Mouse (Mus musculus) bone marrow macrophage, adult 2 months (primary cell): ENCODE measurements around the gene Mmp9.

Experiments
- CTCF ChIP-seq: IDR thresholded peaks from 2 replicates; pipeline ENCODE4 v1.5.1; 2012; ENCODE audit warnings: low read depth, mild to moderate bottlenecking, low read length, moderate library complexity
- POLR2A ChIP-seq: IDR thresholded peaks from 2 replicates; pipeline ENCODE4 v1.6.1; 2012; ENCODE audit warnings: mild to moderate bottlenecking, low read depth, low read length, borderline replicate concordance

DNA sequence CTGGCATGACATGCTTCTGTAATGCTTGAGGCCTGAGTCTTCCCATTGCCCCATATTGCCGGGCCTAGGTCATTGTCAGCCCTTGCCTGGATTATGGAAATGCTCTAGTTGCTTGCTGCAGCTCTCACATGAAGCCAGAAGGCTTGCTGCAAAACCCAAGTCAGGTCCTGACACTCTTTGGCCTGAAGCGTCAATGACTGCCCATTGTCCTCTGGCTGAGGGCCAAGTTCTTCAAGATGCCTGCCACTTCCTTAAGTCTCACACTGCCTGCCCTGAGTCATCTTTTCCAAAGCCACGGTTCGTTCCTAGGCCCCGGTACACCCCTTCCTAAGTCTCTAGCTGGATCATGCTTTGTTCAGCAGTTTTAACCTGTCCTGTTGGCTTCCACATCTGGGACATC, 32.1 kb downstream of the Mmp9 start:
- TF ChIP-seq CTCF (no peak), POLR2A (no peak)
